Mouse (Mus musculus) lung, postnatal 14 days (tissue): ENCODE results near the gene Itgb5.

Experiments
- DNase-seq: peaks from one replicate; pipeline ENCODE4 v3.0.0; 2021

Itgb5 gene

GRCm38 (mm10) chr16:33942341-33942740 lies 112.9 kb downstream of the Itgb5 start:
- peak; percentile 63 for DNase-seq

GRCm38 (mm10) chr16:33943388-33943787 lies 113.9 kb downstream of the Itgb5 start:
- DNase-seq = no peak

GRCm38 (mm10) chr16:33944126-33944525 lies 114.7 kb downstream of the Itgb5 start:
- DNase-seq = no peak

GRCm38 (mm10) chr16:33944772-33945171 lies 115.3 kb downstream of the Itgb5 start:
- no peak for DNase-seq

- no peak for DNase-seq
These were observed 116.6 kb downstream of the Itgb5 start for GRCm38 (mm10) chr16:33946021-33946420.

- no peak for DNase-seq
These were observed 118.5 kb downstream of the Itgb5 start for GRCm38 (mm10) chr16:33947664-33948571.

- no peak for DNase-seq
These were observed 120.9 kb downstream of the Itgb5 start for GRCm38 (mm10) chr16:33950386-33950785.

- DNase-seq = peak; percentile 93
These were observed 121.4 kb downstream of the Itgb5 start for GRCm38 (mm10) chr16:33950830-33951229.

- DNase-seq = no peak
These were observed 123.5 kb downstream of the Itgb5 start for GRCm38 (mm10) chr16:33953008-33953407.

GRCm38 (mm10) chr16:33954793-33955192 lies 125.3 kb downstream of the Itgb5 start:
- no peak for DNase-seq

GRCm38 (mm10) chr16:33963509-33963908 lies 134.0 kb downstream of the Itgb5 start:
- DNase-seq = no peak

GRCm38 (mm10) chr16:33965878-33966537 lies 136.5 kb downstream of the Itgb5 start:
- no peak for DNase-seq

- peak; percentile 87 for DNase-seq
These were observed 137.2 kb downstream of the Itgb5 start, which contains the start of gene Umps for GRCm38 (mm10) chr16:33966538-33967282. Gene Umps, minus strand, starts transcription at chr16:33967038.

- peak; percentile 14 for DNase-seq
These were observed 137.8 kb downstream of the Itgb5 start for GRCm38 (mm10) chr16:33967283-33967640.

GRCm38 (mm10) chr16:33979855-33980254 lies 150.4 kb downstream of the Itgb5 start:
- DNase-seq = no peak

GRCm38 (mm10) chr16:33983712-33984111 lies 154.2 kb downstream of the Itgb5 start:
- no peak for DNase-seq

- no peak for DNase-seq
These were observed 155.9 kb downstream of the Itgb5 start for GRCm38 (mm10) chr16:33985372-33985771.

GRCm38 (mm10) chr16:33986993-33987392 lies 157.5 kb downstream of the Itgb5 start:
- DNase-seq = no peak

- peak; percentile 71 for DNase-seq
These were observed 159.0 kb downstream of the Itgb5 start for GRCm38 (mm10) chr16:33988358-33989012.

GRCm38 (mm10) chr16:33989106-33989505 lies 159.6 kb downstream of the Itgb5 start:
- DNase-seq = no peak

- DNase-seq = no peak
These were observed 161.2 kb downstream of the Itgb5 start for GRCm38 (mm10) chr16:33990712-33991111.

- no peak for DNase-seq
These were observed 164.9 kb downstream of the Itgb5 start for GRCm38 (mm10) chr16:33994321-33994720.

- DNase-seq = no peak
These were observed 166.0 kb downstream of the Itgb5 start for GRCm38 (mm10) chr16:33995496-33995895.
